Mouse (Mus musculus): ENCODE results near the gene Eipr1. TPM values are rescaled to one million over a fixed set of nuclear protein-coding genes. Genes with fewer than 3 reads are reported as not detected.
"Not testable (repeated sequence)": the region's sequence is repeated elsewhere in the genome, so short reads cannot be mapped to it uniquely, and the experiment has no call there.

The Eipr1 gene
- polyA plus RNA-seq, 1 experiment from 2014 or later: 8.4 TPM

DNA sequence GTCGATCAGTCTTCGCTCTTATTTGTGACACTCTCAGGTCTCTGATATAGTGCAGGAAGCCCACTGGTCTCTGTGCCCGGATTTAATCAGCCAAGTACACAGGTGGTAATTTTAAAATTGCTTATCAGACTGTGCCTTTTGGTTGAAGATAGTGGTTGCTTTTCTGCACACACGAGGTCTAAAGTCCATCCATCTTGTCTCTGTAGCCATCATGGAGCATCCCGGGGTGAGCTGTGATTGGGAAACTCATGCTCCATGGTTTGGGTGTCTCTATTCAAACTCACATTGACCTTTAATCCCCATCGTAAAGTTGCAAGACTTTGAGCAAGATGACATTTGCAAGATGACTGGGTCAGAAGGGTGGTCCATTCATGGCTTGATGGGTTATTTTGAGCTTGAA lies 153.9 kb downstream of the Eipr1 start:
- 88% methylated on average over 6 of the region's 6 CpGs for WGBS (ENCODE audit: missing documents)
- H3K79me2 ChIP-seq (ENCODE audit: inconsistent target): no peaks in the 10 kb centered on the region
- H3K36me3 ChIP-seq (ENCODE audit: inconsistent target): no peaks in the 10 kb centered on the region
- H3K4me3 ChIP-seq (ENCODE audit: inconsistent target): no peak overlapping the region
- no peak overlapping the region for H3K27ac ChIP-seq

DNA sequence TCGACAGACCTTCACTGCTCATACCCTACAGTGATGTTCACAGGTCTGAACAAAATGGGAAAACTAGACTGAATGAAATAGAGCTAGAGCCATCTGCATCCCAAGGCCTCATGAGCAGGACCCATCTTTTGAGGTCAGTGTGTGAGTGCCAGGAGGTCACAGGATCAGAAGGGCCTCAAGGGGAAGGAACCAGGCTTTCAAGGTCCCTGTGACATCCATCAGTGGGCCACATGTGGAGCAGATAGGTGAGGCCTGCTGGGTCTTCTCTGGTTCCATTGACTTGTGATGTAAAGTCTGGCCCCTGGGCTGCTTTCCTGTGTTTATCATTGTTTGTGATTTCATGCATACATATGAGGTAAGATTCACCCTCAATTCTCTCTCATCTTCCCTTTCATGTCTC lies 154.4 kb downstream of the Eipr1 start:
- Histone ChIP-seq H3K79me2 (ENCODE audit: inconsistent target) (no peaks in the 10 kb centered on the region), H3K27ac (no peak overlapping the region), H3K4me3 (ENCODE audit: inconsistent target) (no peak overlapping the region), H3K36me3 (ENCODE audit: inconsistent target) (no peaks in the 10 kb centered on the region)
- 60% methylated on average over 1 of the region's 1 CpGs for WGBS (ENCODE audit: missing documents)

DNA sequence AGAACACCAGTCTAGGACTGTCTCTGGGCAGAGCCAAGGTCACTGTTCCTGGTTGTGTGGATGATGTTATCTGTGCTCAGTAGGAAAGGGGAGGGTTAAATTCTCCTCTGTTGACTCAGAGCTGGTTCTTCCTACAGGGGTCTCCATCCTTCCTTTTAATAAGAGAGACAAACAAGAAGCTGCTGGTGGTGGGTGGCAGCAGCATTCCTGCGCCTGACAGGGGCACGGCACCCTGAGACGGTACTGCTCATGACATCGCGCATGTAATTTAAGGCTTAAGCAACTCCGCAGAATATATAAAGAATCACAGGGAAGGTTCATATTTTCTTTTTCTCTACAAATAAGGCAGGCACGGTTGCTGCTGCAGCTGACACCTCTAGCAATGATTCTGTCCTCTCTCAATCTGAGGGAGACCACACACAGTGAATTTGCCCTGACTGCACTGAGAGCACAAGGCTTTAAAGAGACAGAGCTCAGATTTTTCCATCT lies 155.2 kb downstream of the Eipr1 start:
- Histone ChIP-seq H3K79me2 (ENCODE audit: inconsistent target) (no peaks in the 10 kb centered on the region), H3K4me3 (ENCODE audit: inconsistent target) (no peak overlapping the region), H3K27ac (no peak overlapping the region), H3K36me3 (ENCODE audit: inconsistent target) (no peaks in the 10 kb centered on the region)
- 53% methylated on average over 7 of the region's 7 CpGs for WGBS (ENCODE audit: missing documents)

DNA sequence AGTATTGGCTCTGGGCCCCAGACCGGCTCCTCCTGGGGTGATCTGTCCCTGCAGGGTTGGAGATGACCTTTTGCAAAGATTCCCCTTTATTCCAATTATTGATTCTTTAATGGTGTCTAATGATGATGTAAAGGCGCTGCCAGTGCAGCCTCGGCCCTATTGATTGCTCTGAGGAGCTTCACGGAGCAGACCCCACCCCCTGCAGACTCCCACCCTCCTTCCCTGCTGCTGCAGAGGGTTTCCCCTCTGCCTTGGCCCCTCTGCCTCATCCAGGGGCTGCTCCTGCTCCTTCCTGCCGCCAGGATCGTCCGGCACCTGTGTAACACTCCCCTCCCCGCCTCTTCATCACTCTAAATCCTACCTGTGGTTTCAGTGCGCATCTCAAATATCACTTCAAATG lies 156.2 kb downstream of the Eipr1 start:
- Histone ChIP-seq H3K4me3 (ENCODE audit: inconsistent target) (no peak overlapping the region), H3K79me2 (ENCODE audit: inconsistent target) (no peaks in the 10 kb centered on the region), H3K27ac (no peak overlapping the region), H3K36me3 (ENCODE audit: inconsistent target) (no peaks in the 10 kb centered on the region)
- 49% methylated on average over 9 of the region's 9 CpGs for whole genome bisulfite sequencing (ENCODE audit: missing documents)

DNA sequence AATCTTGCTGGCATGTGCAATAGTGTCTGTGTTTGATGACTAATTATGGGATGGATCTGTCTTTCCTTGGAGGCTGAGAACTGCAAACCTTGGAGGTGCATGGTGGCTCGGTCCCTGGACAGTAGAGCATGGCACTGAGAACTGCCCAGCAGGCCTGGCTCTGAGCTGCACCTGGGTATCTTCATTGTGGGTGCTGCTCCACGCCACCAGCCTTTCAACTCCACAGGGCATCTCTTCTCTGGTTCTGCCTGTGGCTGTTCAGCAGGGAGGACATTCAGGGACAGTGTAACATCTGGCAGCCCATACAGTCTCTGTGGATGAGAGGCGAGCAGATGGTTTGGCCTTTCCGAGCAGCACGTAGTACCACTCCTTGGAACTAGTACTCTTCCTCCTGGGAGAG lies 158.2 kb downstream of the Eipr1 start:
- H3K27ac ChIP-seq: no peak overlapping the region
- no peaks in the 10 kb centered on the region for H3K36me3 ChIP-seq (ENCODE audit: inconsistent target)
- 87% methylated on average over 5 of the region's 5 CpGs for WGBS (ENCODE audit: missing documents)

DNA sequence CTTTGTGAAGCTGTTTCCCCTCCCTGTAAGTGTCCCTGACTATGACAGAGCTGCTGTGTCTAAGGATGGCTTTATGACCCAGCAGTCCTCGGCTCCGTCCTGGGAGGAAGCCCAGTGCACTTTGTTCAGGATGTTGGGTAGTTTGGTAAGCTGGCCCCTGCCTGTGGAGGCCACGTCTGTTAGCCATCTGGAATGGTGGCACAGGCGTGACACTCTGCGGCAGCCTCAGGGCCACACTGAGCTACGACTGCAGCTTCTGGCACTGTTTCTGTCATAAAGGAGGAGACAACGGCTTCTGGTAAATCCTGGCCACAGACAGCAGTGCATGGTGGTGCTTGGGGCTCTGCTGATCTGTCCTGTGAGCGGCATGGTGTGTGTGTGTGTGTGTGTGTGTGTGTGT lies 159.0 kb downstream of the Eipr1 start:
- 66% methylated on average over 8 of the region's 8 CpGs for WGBS (ENCODE audit: missing documents)
- Histone ChIP-seq H3K27ac (no peak overlapping the region), H3K4me3 (ENCODE audit: inconsistent target) (no peak overlapping the region), H3K36me3 (ENCODE audit: inconsistent target) (no peaks in the 10 kb centered on the region), H3K79me2 (ENCODE audit: inconsistent target) (no peaks in the 10 kb centered on the region)

More for the DNA sequence above, 158.2 kb downstream of the Eipr1 start:
- no peaks in the 10 kb centered on the region for H3K79me2 ChIP-seq (ENCODE audit: inconsistent target)
- no peak overlapping the region for H3K4me3 ChIP-seq (ENCODE audit: inconsistent target)

DNA sequence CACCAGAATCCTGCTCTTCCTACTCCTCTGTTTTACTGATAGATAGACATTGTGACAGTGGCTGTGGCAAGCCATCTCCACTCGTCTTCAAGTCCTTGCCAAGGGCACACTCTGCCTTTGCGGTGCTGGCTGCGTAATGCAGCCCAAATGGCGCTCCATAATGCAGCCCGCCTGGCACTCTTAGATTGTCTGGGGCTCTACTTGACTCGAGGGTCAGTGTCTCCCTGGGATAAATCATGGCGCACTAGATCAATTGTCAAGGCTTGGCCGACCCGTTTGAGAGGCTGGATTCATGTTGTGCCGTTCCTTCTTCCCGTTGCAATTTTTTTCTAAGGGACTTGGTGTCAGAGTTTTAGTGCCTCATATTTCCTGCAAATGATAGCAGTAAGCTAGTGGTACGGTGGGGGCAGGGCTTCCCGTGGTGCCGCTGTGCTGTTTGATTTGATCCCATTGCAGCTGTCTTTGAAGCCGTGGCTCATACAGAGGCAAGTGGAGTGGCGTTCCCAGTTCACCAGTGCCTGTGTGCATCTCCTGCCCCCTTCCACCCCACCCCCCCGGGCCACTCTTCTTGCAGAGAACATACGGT lies 160.8 kb downstream of the Eipr1 start:
- Histone ChIP-seq H3K4me3 (ENCODE audit: inconsistent target) (no peak overlapping the region), H3K36me3 (ENCODE audit: inconsistent target) (no peaks in the 10 kb centered on the region), H3K27ac (no peak overlapping the region), H3K79me2 (ENCODE audit: inconsistent target) (no peaks in the 10 kb centered on the region)
- 83% methylated on average over 18 of the region's 18 CpGs for WGBS (ENCODE audit: missing documents)

DNA sequence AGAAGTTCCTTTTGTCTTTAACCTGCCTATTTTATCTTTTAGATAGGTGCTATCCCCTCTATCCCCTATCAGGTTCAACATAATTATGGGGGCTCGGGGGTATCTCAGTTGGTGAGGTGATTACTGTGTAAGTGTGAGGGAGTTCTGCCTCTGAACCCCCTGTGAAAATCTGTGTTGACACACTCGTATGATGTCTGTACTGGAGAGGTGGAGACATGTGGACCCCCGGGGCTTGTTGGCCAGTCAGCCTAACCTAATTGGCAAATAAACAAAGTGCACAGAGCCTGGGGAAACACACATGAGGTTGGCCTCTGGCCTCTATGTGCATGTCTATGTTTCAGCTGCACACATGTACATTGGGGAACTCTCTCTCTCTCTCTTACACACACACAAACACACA lies 161.5 kb downstream of the Eipr1 start:
- H3K4me3 ChIP-seq (ENCODE audit: inconsistent target): no peak overlapping the region
- no peaks in the 10 kb centered on the region for H3K36me3 ChIP-seq (ENCODE audit: inconsistent target)
- no peaks in the 10 kb centered on the region for H3K79me2 ChIP-seq (ENCODE audit: inconsistent target)
- WGBS (ENCODE audit: missing documents): 82% methylated on average over 3 of the region's 3 CpGs
- H3K27ac ChIP-seq: no peak overlapping the region

DNA sequence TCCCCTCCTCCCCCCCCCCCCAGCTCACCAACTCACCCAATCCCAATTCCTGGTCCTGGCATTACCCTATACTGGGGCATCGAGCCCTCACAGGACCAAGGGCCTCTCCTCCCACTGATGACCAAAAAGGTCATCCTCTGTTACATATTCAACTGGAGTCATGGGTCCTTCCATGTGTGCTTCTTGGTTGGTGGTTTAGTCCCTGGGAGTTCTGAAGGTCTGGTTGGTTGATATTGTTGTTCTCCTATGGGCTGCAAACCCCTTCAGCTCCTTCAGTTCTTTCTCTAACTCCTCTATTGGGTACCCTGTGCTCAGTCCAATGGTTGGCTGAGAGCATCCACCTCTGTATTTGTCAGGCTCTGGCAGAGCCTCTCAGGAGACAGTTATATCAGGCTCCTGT lies 162.5 kb downstream of the Eipr1 start:
- not testable (repeated sequence) for H3K79me2 ChIP-seq (ENCODE audit: inconsistent target); H3K4me3 ChIP-seq (ENCODE audit: inconsistent target); H3K36me3 ChIP-seq (ENCODE audit: inconsistent target); H3K27ac ChIP-seq
- WGBS (ENCODE audit: missing documents): no CpG with 5 or more reads among the region's 1 CpGs

Other genes with a start within 250 kb of the Eipr1 start
- gene Dcdc2c, start 199.4 kb upstream of the Eipr1 start, polyA plus RNA-seq (2018): not detected in 3 replicates
- gene Allc, start 169.3 kb upstream of the Eipr1 start, polyA plus RNA-seq (2018): not detected in 3 replicates
- gene Colec11, start 128.4 kb upstream of the Eipr1 start, polyA plus RNA-seq (2018): not detected in 3 replicates
- 564 to 875 TPM (median 829 TPM) in 3 replicates for gene Rps7, start 115.8 kb upstream of the Eipr1 start, polyA plus RNA-seq (2018)
- 16.6 to 20.1 TPM (median 16.7 TPM) in 3 replicates for gene Rnaseh1, start 102.2 kb upstream of the Eipr1 start, polyA plus RNA-seq (2018)
- 40.2 to 88.4 TPM (median 71.6 TPM) in 3 replicates for gene Adi1, start 76.6 kb upstream of the Eipr1 start, polyA plus RNA-seq (2018)
- 18.0 to 21.8 TPM (median 20.5 TPM) in 3 replicates for gene Trappc12, start 1.3 kb upstream of the Eipr1 start, polyA plus RNA-seq (2018)